Mouse (Mus musculus): ENCODE measurements around the gene Nmnat3.

DNA sequence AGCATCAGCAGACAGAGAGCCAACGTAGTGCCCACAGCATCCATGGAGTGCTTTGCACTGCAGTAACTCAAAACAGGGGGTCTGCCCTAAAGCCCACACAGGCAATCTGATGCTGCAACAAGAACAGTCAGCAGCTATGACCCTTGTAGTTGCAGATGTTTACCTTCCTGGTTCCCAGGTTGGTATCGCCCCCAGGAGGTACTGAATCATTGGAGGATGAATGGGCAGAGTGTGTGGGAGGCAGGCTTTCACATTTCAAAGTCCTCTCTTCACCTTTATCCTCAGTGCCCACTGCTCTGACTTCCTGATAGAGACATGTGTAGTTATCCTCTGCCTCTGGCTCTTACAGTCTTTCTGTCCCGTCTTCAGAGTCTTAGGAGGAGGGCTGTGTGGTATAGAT is 134.7 kb downstream of the Nmnat3 start:
- TF ChIP-seq CTCF (IDR thresholded peaks at IDR 0.05; ENCODE audit: low read depth, low read length) (no peak), POLR2A (IDR thresholded peaks at IDR 0.05; ENCODE audit: extremely low read depth, insufficient read depth, low read length) (no peak)

Data from liver, adult 2 months (tissue).